Mouse (Mus musculus): Measurements from ENCODE around the gene Chst5. TPM values are rescaled to one million over a fixed set of nuclear protein-coding genes. Genes with fewer than 3 reads are reported as not detected.
"Not testable (repeated sequence)": the region's sequence is repeated elsewhere in the genome, so short reads cannot be mapped to it uniquely, and the experiment has no call there.

Gene Chst5
- polyA plus RNA-seq, 1 experiment from 2014 or later: 1.9 TPM

DNA sequence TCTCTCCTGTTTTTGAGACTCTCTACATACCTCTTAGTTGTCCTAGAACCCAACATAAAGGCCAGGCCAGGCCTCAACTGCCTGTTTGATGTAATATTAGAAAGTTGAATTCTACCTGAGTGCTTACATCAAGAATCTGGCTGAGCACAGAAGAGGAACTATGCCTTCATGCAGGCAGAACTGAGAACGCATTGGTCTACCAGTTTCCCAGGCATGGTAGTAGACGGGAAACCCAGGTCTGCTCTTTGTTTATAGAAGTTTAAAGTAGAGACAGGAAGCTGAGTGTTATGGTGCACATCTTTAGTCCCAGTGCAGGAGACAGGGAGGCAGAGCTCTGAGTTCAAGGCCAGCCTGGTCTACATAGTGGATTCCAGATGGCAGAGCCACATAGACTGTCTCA is 36.9 kb upstream of the Chst5 start:
- WGBS: 95% methylated on average over 2 of the region's 2 CpGs
- peaks cover 7% of the 10 kb centered on the region; the same call in 1 of the 2 replicates for H3K36me3 ChIP-seq (ENCODE audit: control insufficient read depth, insufficient read depth, low read length)
- no peak for ATAC-seq (replicated peaks; ENCODE audit: low FRiP score)

DNA sequence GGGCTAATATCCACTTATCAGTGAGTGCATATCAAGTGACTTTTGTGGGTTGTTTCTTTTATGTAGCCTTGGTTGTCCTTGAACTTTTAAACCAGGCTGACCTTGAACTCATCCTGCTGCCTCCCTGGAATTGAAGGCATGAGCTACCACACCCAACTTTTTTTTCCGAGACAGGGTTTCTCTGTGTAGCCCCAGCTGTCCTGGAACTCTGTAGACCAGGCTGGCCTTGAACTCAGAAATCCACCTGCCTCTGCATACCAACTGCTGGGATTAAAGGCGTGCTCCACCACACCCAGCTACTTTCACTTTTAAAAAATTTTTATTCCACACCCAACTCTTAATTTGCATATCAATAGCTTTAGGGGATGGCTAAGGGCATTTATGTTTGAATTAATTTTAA is 33.3 kb upstream of the Chst5 start:
- Histone ChIP-seq H3K36me3 (ENCODE audit: control insufficient read depth, insufficient read depth, low read length) (peaks cover 7% of the 10 kb centered on the region; the same call in 1 of the 2 replicates), H3K4me2 (ENCODE audit: low read depth, low read length, severe bottlenecking) (no peak overlapping the region), H3K9ac (ENCODE audit: low read length) (no peak overlapping the region), H3K27ac (ENCODE audit: low read depth, low read length) (no peak overlapping the region), H3K27me3 (ENCODE audit: control insufficient read depth, insufficient read depth, low read length) (no peaks in the 10 kb centered on the region), H3K4me1 (replicated peaks; ENCODE audit: control insufficient read depth, insufficient read depth, low read length) (peaks cover 8% of the 10 kb centered on the region; the same call in 1 of the 2 replicates), H3K4me3 (ENCODE audit: low read depth, low read length) (no peak overlapping the region), H3K9me3 (ENCODE audit: control insufficient read depth, low read length) (no peaks in the 10 kb centered on the region)
- ATAC-seq (replicated peaks; ENCODE audit: low FRiP score) (no peak), DNase-seq (ENCODE audit: low spot score) (no peak)
- 90% methylated on average over 2 of the region's 2 CpGs for WGBS

More for the DNA sequence above, 36.9 kb upstream of the Chst5 start:
- Histone ChIP-seq H3K9ac (ENCODE audit: low read length) (no peak overlapping the region), H3K27me3 (ENCODE audit: control insufficient read depth, insufficient read depth, low read length) (no peaks in the 10 kb centered on the region), H3K4me1 (replicated peaks; ENCODE audit: control insufficient read depth, insufficient read depth, low read length) (no peaks in the 10 kb centered on the region), H3K4me2 (ENCODE audit: low read depth, low read length, severe bottlenecking) (no peak overlapping the region), H3K4me3 (ENCODE audit: low read depth, low read length) (no peak overlapping the region), H3K9me3 (ENCODE audit: control insufficient read depth, low read length) (no peaks in the 10 kb centered on the region), H3K27ac (ENCODE audit: low read depth, low read length) (no peak overlapping the region)
- DNase-seq (ENCODE audit: low spot score): no peak

DNA sequence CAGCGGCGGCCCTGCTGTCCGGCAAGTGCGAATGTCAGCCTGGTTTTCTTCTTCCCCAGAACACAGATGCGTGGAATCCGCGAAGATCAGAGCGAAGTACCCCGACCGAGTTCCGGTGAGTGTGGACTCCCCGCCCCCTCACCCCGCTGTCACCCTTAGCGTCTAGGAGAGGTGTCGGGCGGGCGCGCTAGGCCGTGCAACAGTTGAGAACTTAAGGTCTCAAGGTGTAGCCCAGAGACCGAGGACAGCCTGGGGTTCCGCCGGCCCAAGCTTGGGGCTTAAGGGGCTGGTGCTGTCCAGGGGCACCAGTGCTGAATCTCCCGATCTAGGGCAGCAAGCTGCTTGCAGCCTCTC is 30.8 kb upstream of the Chst5 start:
- Histone ChIP-seq H3K4me1 (replicated peaks; ENCODE audit: control insufficient read depth, insufficient read depth, low read length) (peaks cover 8% of the 10 kb centered on the region; the same call in 1 of the 2 replicates), H3K4me3 (ENCODE audit: low read depth, low read length) (peak overlapping the region; percentile 99), H3K9ac (ENCODE audit: low read length) (peak overlapping the region; percentile 87), H3K4me2 (ENCODE audit: low read depth, low read length, severe bottlenecking) (peak overlapping the region; percentile 78), H3K36me3 (ENCODE audit: control insufficient read depth, insufficient read depth, low read length) (peaks cover 5% of the 10 kb centered on the region; the same call in 1 of the 2 replicates), H3K9me3 (ENCODE audit: control insufficient read depth, low read length) (no peaks in the 10 kb centered on the region), H3K27ac (ENCODE audit: low read depth, low read length) (0 out of 2 replicates have a peak overlapping the region, but pooled peaks have one; percentile 18), H3K27me3 (ENCODE audit: control insufficient read depth, insufficient read depth, low read length) (no peaks in the 10 kb centered on the region)
- 0% methylated on average over 23 of the region's 23 CpGs for WGBS
- DNase-seq (ENCODE audit: low spot score): peak; percentile 67
- peak; percentile 32 for ATAC-seq (replicated peaks; ENCODE audit: low FRiP score)

DNA sequence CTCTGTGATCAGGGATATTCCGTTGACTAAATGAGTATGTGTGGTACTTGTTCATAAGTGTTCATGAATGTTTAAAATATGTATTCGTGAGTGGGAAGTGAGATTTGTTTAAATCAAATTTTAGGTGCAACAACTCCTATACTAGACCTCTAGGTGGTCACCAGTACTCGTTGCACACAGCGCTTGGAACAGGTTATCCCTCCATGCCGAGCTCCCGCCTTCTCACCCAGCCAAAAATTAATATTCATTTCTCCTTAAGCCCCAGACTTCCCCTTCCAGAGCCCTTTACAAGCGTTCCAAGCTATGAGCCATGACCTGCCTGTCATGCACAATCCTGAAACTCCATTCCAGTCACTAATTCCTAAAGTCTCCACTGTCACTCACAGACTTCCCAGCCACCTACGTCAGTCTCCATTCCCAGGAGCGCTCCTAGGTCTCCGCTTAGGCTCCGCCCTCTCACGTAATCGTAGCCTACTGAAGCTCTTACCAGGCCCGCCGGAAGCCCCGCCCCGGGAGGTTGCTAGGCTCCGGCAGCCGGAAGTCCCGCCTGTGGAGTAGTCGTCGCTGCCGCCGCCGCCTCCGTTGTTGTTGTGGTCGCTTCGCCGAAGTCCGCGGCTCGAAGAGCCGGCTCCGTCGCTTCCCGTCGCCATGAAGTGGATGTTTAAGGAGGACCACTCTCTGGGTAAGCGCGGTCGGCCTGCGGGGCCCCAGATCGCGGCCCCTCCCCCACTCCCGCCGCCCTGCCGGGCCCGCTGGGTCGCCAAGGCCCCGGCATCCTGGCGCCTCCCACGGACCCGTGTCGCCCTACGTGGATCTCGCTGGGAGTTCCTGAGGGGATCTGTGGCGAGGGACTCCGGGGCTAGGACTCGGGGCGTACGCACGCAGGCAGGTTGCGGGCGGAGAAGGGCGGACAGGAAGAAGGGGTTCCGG is 30.2 kb upstream of the Chst5 start, which contains the start of gene Gabarapl2:
Gene Gabarapl2, plus strand, starts transcription at position 533 of the 930 bp plus-strand sequence.
- Histone ChIP-seq H3K4me2 (ENCODE audit: low read depth, low read length, severe bottlenecking) (peak within 1 kb of the TSS; percentile 78), H3K4me3 (ENCODE audit: low read depth, low read length) (peak within 1 kb of the TSS; percentile 99), H3K27me3 (ENCODE audit: control insufficient read depth, insufficient read depth, low read length) (no peaks in the 10 kb centered on the region), H3K9ac (ENCODE audit: low read length) (peak within 1 kb of the TSS; percentile 87), H3K4me1 (replicated peaks; ENCODE audit: control insufficient read depth, insufficient read depth, low read length) (peaks cover 8% of the 10 kb centered on the region; the same call in 1 of the 2 replicates), H3K36me3 (ENCODE audit: control insufficient read depth, insufficient read depth, low read length) (peaks cover 4% of the 10 kb centered on the region; the same call in 1 of the 2 replicates), H3K9me3 (ENCODE audit: control insufficient read depth, low read length) (no peaks in the 10 kb centered on the region), H3K27ac (ENCODE audit: low read depth, low read length) (0 out of 2 replicates have a peak within 1 kb of the TSS, but pooled peaks have one; percentile 18)
- WGBS: under 1% methylated on average over 65 of the region's 65 CpGs
- DNase-seq (ENCODE audit: low spot score) (peak; percentile 97), ATAC-seq (replicated peaks; ENCODE audit: low FRiP score) (peak; percentile 99)

- ATAC-seq (replicated peaks; ENCODE audit: low FRiP score): peak; percentile 63
- Histone ChIP-seq H3K4me2 (ENCODE audit: low read depth, low read length, severe bottlenecking) (peak overlapping the region; percentile 78), H3K9me3 (ENCODE audit: control insufficient read depth, low read length) (no peaks in the 10 kb centered on the region), H3K27me3 (ENCODE audit: control insufficient read depth, insufficient read depth, low read length) (no peaks in the 10 kb centered on the region), H3K36me3 (ENCODE audit: control insufficient read depth, insufficient read depth, low read length) (peaks cover 3% of the 10 kb centered on the region; the same call in 1 of the 2 replicates), H3K27ac (ENCODE audit: low read depth, low read length) (no peak overlapping the region), H3K9ac (ENCODE audit: low read length) (peak overlapping the region; percentile 45; the same call in 1 of the 2 replicates), H3K4me3 (ENCODE audit: low read depth, low read length) (peak overlapping the region; percentile 99), H3K4me1 (replicated peaks; ENCODE audit: control insufficient read depth, insufficient read depth, low read length) (peaks cover 8% of the 10 kb centered on the region; the same call in 1 of the 2 replicates)
- WGBS: 13% methylated on average over 10 of the region's 10 CpGs
- DNase-seq (ENCODE audit: low spot score): peak; percentile 59
These were observed 29.4 kb upstream of the Chst5 start for GRCm38 (mm10) chr8:111939516-111940142.

DNA sequence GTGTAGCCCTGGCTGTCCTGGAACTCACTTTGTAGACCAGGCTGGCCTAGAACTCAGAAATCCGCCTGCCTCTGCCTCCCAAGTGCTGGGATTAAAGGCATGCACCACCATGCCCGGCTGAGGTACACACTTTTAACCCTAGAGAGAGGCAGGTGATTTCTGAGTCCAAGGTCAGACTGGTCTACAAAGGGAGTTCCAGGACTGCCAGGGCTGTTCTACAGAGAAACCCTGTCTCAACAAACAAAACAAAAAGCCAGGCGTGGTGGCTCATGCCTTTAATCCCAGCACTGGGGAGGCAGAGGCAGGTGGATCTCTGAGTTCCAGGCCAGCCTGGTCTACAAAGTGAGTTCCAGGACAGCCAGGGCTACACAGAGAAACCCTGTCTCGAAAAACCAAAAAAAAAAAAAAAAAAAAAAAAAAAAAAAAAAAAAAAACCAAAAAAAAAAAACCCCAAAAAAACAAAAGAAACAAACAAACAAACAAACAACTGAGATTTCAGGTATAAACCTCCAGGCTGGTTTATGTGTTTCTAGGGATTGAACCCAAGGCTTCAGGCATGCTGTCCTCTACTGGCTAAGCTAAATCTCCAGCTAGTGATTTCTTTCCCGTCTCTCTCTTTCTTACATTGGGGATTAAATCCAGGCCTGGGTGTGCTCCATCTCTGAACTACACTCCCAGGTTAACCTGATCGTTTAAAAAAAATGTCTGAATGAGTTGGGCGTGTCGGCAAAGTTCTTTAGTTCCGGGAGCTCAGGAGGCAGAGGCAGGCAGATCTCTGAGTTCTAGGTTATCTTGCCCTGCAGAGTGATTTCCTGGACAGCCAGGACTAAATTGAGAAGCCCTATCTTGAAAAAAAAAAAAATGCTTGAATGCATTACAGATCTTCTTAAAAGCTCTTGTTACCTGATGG is 28.1 kb upstream of the Chst5 start:
- 89% methylated on average over 8 of the region's 9 CpGs for WGBS
- H3K27ac ChIP-seq (ENCODE audit: low read depth, low read length); H3K4me3 ChIP-seq (ENCODE audit: low read depth, low read length); H3K36me3 ChIP-seq (ENCODE audit: control insufficient read depth, insufficient read depth, low read length); H3K9me3 ChIP-seq (ENCODE audit: control insufficient read depth, low read length); DNase-seq (ENCODE audit: low spot score); ATAC-seq (replicated peaks; ENCODE audit: low FRiP score); H3K4me2 ChIP-seq (ENCODE audit: low read depth, low read length, severe bottlenecking); H3K27me3 ChIP-seq (ENCODE audit: control insufficient read depth, insufficient read depth, low read length); H3K4me1 ChIP-seq (replicated peaks; ENCODE audit: control insufficient read depth, insufficient read depth, low read length); H3K9ac ChIP-seq (ENCODE audit: low read length): not testable (repeated sequence)

DNA sequence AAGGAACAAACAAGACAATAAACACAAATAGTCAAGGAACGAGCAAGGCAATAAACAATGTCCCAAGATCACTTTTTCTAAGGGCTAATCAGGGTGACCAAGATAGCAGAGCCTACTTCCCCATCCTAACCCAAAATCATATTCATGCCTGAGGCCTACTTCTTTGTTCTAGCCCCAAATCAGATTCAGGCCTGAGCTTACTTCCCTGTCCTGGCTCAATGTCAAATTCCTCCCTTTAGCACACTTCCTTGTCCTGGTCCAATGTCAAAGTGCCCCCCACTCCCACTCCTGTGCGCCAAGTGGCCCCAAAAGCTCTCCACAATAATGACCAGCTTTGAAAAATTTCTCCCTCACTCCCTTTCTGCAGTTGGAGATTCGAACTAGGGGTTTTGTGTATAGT is 26.9 kb upstream of the Chst5 start:
- no peak for DNase-seq (ENCODE audit: low spot score)
- ATAC-seq (replicated peaks; ENCODE audit: low FRiP score): no peak
- Histone ChIP-seq H3K4me3 (ENCODE audit: low read depth, low read length) (no peak overlapping the region), H3K9me3 (ENCODE audit: control insufficient read depth, low read length) (no peaks in the 10 kb centered on the region), H3K27me3 (ENCODE audit: control insufficient read depth, insufficient read depth, low read length) (no peaks in the 10 kb centered on the region), H3K27ac (ENCODE audit: low read depth, low read length) (no peak overlapping the region), H3K4me2 (ENCODE audit: low read depth, low read length, severe bottlenecking) (no peak overlapping the region), H3K4me1 (replicated peaks; ENCODE audit: control insufficient read depth, insufficient read depth, low read length) (peaks cover 16% of the 10 kb centered on the region), H3K9ac (ENCODE audit: low read length) (no peak overlapping the region), H3K36me3 (ENCODE audit: control insufficient read depth, insufficient read depth, low read length) (no peaks in the 10 kb centered on the region)
- WGBS: 73% methylated on average over 3 of the region's 3 CpGs

DNA sequence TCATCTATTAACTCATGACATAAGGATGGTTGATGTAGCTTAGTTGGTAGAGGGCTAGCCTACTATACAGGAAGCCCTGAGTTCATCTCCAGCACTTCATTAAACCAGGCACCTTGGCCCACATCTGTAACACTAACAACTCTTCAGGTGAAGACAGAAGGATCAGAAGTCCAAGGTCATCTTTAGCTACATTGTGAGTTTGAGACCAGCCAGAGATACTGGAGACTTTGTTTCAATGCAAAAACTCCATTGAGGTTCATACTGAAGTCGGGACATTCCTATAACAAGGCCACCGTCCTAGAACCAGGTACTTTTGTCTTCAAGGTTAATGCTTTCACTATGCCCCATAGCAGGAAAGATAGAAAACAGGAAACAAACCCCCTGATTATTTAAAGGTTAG is 24.0 kb upstream of the Chst5 start:
- WGBS: 96% methylated on average over 2 of the region's 2 CpGs
- no peak overlapping the region for H3K4me2 ChIP-seq (ENCODE audit: low read depth, low read length, severe bottlenecking)
- H3K4me3 ChIP-seq (ENCODE audit: low read depth, low read length): no peak overlapping the region

More for the DNA sequence above, 24.0 kb upstream of the Chst5 start:
- no peaks in the 10 kb centered on the region for H3K27me3 ChIP-seq (ENCODE audit: control insufficient read depth, insufficient read depth, low read length)
- ATAC-seq (replicated peaks; ENCODE audit: low FRiP score): no peak
- H3K27ac ChIP-seq (ENCODE audit: low read depth, low read length): no peak overlapping the region
- H3K4me1 ChIP-seq (replicated peaks; ENCODE audit: control insufficient read depth, insufficient read depth, low read length): peaks cover 9% of the 10 kb centered on the region
- no peaks in the 10 kb centered on the region for H3K9me3 ChIP-seq (ENCODE audit: control insufficient read depth, low read length)
- no peak overlapping the region; the same call in 1 of the 2 replicates for H3K9ac ChIP-seq (ENCODE audit: low read length)
- no peak for DNase-seq (ENCODE audit: low spot score)
- H3K36me3 ChIP-seq (ENCODE audit: control insufficient read depth, insufficient read depth, low read length): no peaks in the 10 kb centered on the region

All from forebrain, embryonic 11.5 days (tissue).